Mouse (Mus musculus): ENCODE data around the gene Bms1. TPM values are rescaled to one million over a fixed set of nuclear protein-coding genes. Genes with fewer than 3 reads are reported as not detected.

Bms1 gene
- polyA plus RNA-seq, 1 experiment: 18.8 TPM

DNA sequence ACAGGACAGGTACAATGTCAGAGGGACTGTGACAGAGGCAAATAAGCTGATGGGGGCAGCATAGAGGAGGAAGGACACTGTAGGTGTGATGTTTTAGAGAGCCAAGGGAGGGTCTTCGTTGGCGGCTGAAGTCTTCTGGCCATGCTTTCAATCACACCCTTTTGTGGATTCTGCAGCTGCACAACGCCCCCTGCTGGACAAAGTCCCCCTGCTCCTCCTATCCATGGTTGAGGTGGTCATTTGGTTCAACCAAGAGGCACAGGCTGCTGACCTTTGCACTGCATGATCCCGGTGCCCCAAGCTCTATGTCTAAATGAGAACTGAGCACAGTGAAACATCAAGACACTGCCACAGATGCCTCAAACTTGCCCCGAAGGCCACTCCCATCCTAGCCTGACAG lies 46.0 kb downstream of the Bms1 start:
- TF ChIP-seq POLR2A (IDR thresholded peaks at IDR 0.05; ENCODE audit: extremely low read depth, insufficient read depth, low read length): no peak
- TF ChIP-seq CTCF (IDR thresholded peaks at IDR 0.05; ENCODE audit: extremely low read depth, insufficient read depth, low read length): peak; percentile 47
- Histone ChIP-seq H3K27ac (ENCODE audit: insufficient read depth, low read length) (no peak overlapping the region), H3K4me3 (ENCODE audit: insufficient read depth, low read length) (no peak overlapping the region), H3K4me1 (ENCODE audit: control insufficient read depth, insufficient read depth, low read length) (0 out of 2 replicates have a peak, but pooled peaks cover 3% of the 10 kb centered on the region)

GRCm38 (mm10) chr6:118372794-118373193 lies 46.5 kb downstream of the Bms1 start:
- H3K27ac ChIP-seq (ENCODE audit: insufficient read depth, low read length): no peak overlapping the region
- no peak overlapping the region for H3K4me3 ChIP-seq (ENCODE audit: insufficient read depth, low read length)
- H3K4me1 ChIP-seq (ENCODE audit: control insufficient read depth, insufficient read depth, low read length): 0 out of 2 replicates have a peak, but pooled peaks cover 3% of the 10 kb centered on the region
- TF ChIP-seq CTCF (IDR thresholded peaks at IDR 0.05; ENCODE audit: extremely low read depth, insufficient read depth, low read length) (no peak), POLR2A (IDR thresholded peaks at IDR 0.05; ENCODE audit: extremely low read depth, insufficient read depth, low read length) (no peak)

DNA sequence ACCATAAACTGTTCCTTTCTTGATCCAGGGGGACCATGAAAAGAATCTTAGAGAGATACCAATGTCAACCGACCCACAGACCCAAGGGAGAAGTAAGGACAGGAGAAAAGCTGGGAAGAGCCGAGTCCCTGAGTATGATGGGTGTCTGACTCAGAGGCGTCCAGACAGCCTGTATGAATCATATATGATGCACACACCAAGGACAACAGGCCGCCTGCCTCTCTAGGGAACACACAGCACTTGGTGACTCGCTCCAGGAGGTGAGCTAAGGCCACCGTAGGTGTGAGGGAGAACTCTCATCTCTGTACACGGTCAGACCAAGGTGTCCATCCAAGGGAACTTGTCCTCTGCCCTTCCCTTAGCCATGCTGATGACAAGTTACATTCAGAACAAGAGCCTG lies 51.8 kb downstream of the Bms1 start:
- Histone ChIP-seq H3K4me1 (ENCODE audit: control insufficient read depth, insufficient read depth, low read length) (0 out of 2 replicates have a peak, but pooled peaks cover 3% of the 10 kb centered on the region), H3K4me3 (ENCODE audit: insufficient read depth, low read length) (no peak overlapping the region), H3K27ac (ENCODE audit: insufficient read depth, low read length) (no peak overlapping the region)
- TF ChIP-seq CTCF (IDR thresholded peaks at IDR 0.05; ENCODE audit: extremely low read depth, insufficient read depth, low read length): no peak
- no peak for TF ChIP-seq POLR2A (IDR thresholded peaks at IDR 0.05; ENCODE audit: extremely low read depth, insufficient read depth, low read length)

- H3K27ac ChIP-seq (ENCODE audit: insufficient read depth, low read length): no peak overlapping the region
- TF ChIP-seq CTCF (IDR thresholded peaks at IDR 0.05; ENCODE audit: extremely low read depth, insufficient read depth, low read length) (no peak), POLR2A (IDR thresholded peaks at IDR 0.05; ENCODE audit: extremely low read depth, insufficient read depth, low read length) (no peak)
- H3K4me1 ChIP-seq (ENCODE audit: control insufficient read depth, insufficient read depth, low read length): no peaks in the 10 kb centered on the region
- no peak overlapping the region for H3K4me3 ChIP-seq (ENCODE audit: insufficient read depth, low read length)
These were observed 53.1 kb downstream of the Bms1 start for GRCm38 (mm10) chr6:118366196-118366595.

- Histone ChIP-seq H3K4me3 (ENCODE audit: insufficient read depth, low read length) (no peak overlapping the region), H3K4me1 (ENCODE audit: control insufficient read depth, insufficient read depth, low read length) (no peaks in the 10 kb centered on the region), H3K27ac (ENCODE audit: insufficient read depth, low read length) (no peak overlapping the region)
- no peak for TF ChIP-seq CTCF (IDR thresholded peaks at IDR 0.05; ENCODE audit: extremely low read depth, insufficient read depth, low read length)
- no peak for TF ChIP-seq POLR2A (IDR thresholded peaks at IDR 0.05; ENCODE audit: extremely low read depth, insufficient read depth, low read length)
These were observed 53.5 kb downstream of the Bms1 start for GRCm38 (mm10) chr6:118365781-118366180.

DNA sequence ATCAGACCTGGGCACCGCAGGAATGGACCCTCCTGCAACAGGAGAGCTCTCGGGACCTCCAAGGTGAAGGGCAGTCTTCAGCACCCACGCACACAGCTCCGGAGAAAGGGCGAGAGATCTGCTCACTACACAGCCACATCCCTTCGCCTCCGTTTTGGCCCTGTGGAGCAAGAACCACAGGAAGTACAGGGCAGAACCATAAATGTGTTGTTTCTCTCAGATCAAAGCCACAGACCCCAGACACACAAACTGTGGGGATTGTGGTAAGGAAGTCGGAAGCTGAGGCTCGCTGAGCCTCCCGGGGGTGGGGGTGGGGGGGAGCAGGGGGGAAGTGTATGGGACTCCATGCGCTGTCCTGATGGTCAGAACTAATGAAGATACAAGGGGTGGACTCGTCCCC lies 68.9 kb downstream of the Bms1 start:
- Histone ChIP-seq H3K27ac (ENCODE audit: insufficient read depth, low read length) (no peak overlapping the region), H3K4me1 (ENCODE audit: control insufficient read depth, insufficient read depth, low read length) (no peaks in the 10 kb centered on the region; the same call in 1 of the 2 replicates), H3K4me3 (ENCODE audit: insufficient read depth, low read length) (no peak overlapping the region)
- TF ChIP-seq POLR2A (IDR thresholded peaks at IDR 0.05; ENCODE audit: extremely low read depth, insufficient read depth, low read length) (no peak), CTCF (IDR thresholded peaks at IDR 0.05; ENCODE audit: extremely low read depth, insufficient read depth, low read length) (no peak)

GRCm38 (mm10) chr6:118348186-118348585 lies 71.1 kb downstream of the Bms1 start:
- TF ChIP-seq POLR2A (IDR thresholded peaks at IDR 0.05; ENCODE audit: extremely low read depth, insufficient read depth, low read length) (no peak), CTCF (IDR thresholded peaks at IDR 0.05; ENCODE audit: extremely low read depth, insufficient read depth, low read length) (no peak)
- Histone ChIP-seq H3K4me3 (ENCODE audit: insufficient read depth, low read length) (no peak overlapping the region), H3K27ac (ENCODE audit: insufficient read depth, low read length) (no peak overlapping the region), H3K4me1 (ENCODE audit: control insufficient read depth, insufficient read depth, low read length) (no peaks in the 10 kb centered on the region; the same call in 1 of the 2 replicates)

GRCm38 (mm10) chr6:118347291-118347690 lies 72.0 kb downstream of the Bms1 start:
- H3K4me1 ChIP-seq (ENCODE audit: control insufficient read depth, insufficient read depth, low read length): no peaks in the 10 kb centered on the region; the same call in 1 of the 2 replicates
- H3K27ac ChIP-seq (ENCODE audit: insufficient read depth, low read length): no peak overlapping the region
- H3K4me3 ChIP-seq (ENCODE audit: insufficient read depth, low read length): no peak overlapping the region
- no peak for TF ChIP-seq CTCF (IDR thresholded peaks at IDR 0.05; ENCODE audit: extremely low read depth, insufficient read depth, low read length)
- no peak for TF ChIP-seq POLR2A (IDR thresholded peaks at IDR 0.05; ENCODE audit: extremely low read depth, insufficient read depth, low read length)

GRCm38 (mm10) chr6:118341861-118342485 lies 77.3 kb downstream of the Bms1 start:
- Histone ChIP-seq H3K27ac (ENCODE audit: insufficient read depth, low read length) (no peak overlapping the region), H3K4me1 (ENCODE audit: control insufficient read depth, insufficient read depth, low read length) (no peaks in the 10 kb centered on the region; the same call in 1 of the 2 replicates), H3K4me3 (ENCODE audit: insufficient read depth, low read length) (no peak overlapping the region)
- TF ChIP-seq CTCF (IDR thresholded peaks at IDR 0.05; ENCODE audit: extremely low read depth, insufficient read depth, low read length) (no peak), POLR2A (IDR thresholded peaks at IDR 0.05; ENCODE audit: extremely low read depth, insufficient read depth, low read length) (no peak)

DNA sequence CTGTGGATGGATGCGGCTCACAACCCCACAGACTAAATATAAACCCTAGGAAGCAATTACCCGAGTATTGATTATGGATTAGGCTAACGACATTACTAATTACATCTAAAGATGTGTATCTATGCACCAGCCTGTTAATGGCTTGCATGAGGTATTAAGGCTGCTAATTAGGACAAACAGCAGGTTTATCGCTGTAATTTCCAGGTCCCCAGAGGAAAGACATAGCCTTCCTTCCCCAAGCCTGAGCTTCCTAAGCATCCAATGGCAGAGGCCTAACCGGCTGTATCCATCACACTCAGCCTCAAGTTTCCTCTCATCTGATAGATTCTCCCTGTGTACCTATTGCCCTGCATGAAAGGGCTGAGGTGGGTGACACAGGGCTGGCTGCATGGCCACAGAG lies 81.6 kb downstream of the Bms1 start:
- H3K27ac ChIP-seq (ENCODE audit: insufficient read depth, low read length): no peak overlapping the region
- H3K4me3 ChIP-seq (ENCODE audit: insufficient read depth, low read length): no peak overlapping the region
- H3K4me1 ChIP-seq (ENCODE audit: control insufficient read depth, insufficient read depth, low read length): no peaks in the 10 kb centered on the region
- no peak for TF ChIP-seq CTCF (IDR thresholded peaks at IDR 0.05; ENCODE audit: extremely low read depth, insufficient read depth, low read length)

Data from cortical plate, adult 2 months (tissue).